In genomic region chr6:5429982-5430550, GRCm38 (mm10) we compare ENCODE assay signal across 14 mouse cellular contexts. TPM values are rescaled to one million over a fixed set of nuclear protein-coding genes. Genes with fewer than 3 reads are reported as not detected.
"Had no signal": no experiment of that assay in that cellular context is flagged by ENCODE, and none has a peak within 500 bp of the region (broad histone marks: within the 10 kb centered on the region; RNA-seq: fewer than 3 reads in every experiment).

No protein-coding gene starts in this region.

- DNase-seq: lung, adult 2 months; lung, postnatal 36 days; right cerebral cortex, postnatal 14 days; thymus, adult 2 months; thymus, postnatal 25 days had no signal

- H3K4me2 ChIP-seq: liver, embryonic 11.5 days; liver, embryonic 15.5 days; midbrain, embryonic 13.5 days; stomach, embryonic 15.5 days had no signal

- H3K9me3 ChIP-seq: limb, embryonic 10.5 days; liver, embryonic 15.5 days; midbrain, embryonic 13.5 days; stomach, embryonic 15.5 days had no signal

- H3K36me3 ChIP-seq: liver, embryonic 15.5 days; midbrain, embryonic 13.5 days; stomach, embryonic 15.5 days had no signal

- H3K27me3 ChIP-seq: liver, embryonic 15.5 days; midbrain, embryonic 13.5 days; stomach, embryonic 15.5 days had no signal

- H3K9ac ChIP-seq: liver, embryonic 15.5 days; midbrain, embryonic 13.5 days; stomach, embryonic 15.5 days had no signal

- H3K4me3 ChIP-seq: left cerebral cortex, adult 2 months; limb, embryonic 10.5 days; liver, embryonic 15.5 days; midbrain, embryonic 13.5 days; stomach, embryonic 15.5 days had no signal

- H3K4me1 ChIP-seq: limb, embryonic 10.5 days; liver, embryonic 15.5 days; midbrain, embryonic 13.5 days; stomach, embryonic 15.5 days had no signal

- H3K27ac ChIP-seq: left cerebral cortex, adult 2 months; limb, embryonic 10.5 days; liver, embryonic 15.5 days; midbrain, embryonic 13.5 days; stomach, embryonic 15.5 days had no signal

- ATAC-seq: intestine, embryonic 16.5 days; lung, postnatal 0 days; midbrain, embryonic 13.5 days had no signal

RNA-seq across cellular contexts. Expression of gene Asb4, which starts 46.9 kb away (rescaled TPM):
- total RNA-seq: megakaryocyte progenitor cell, adult 5-6 weeks had no signal
